Mouse (Mus musculus): ENCODE results near the gene 2010300C02Rik.

DNA sequence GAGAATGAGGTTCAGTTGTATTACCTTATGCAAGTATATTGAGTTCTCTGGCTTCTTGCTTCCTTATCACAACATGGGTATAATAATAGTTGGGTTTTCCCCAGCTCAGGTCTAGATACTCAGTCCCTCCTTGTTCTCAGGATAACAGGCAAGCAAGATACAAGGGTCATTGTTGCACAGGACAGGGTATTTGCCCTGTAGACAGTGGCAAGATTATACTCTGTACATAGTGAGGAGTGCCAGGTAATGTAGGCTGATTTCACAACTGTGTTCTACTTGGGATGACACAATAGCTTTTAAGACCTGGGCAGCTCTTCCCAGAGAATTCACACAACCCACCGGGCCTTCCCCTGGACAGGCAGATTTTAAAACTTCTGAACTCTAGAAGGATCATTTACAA lies 151.5 kb downstream of the 2010300C02Rik start:
- TF ChIP-seq CTCF (conservative IDR thresholded peaks at IDR 0.05; ENCODE audit: low read length) (no peak), POU5F1 (IDR thresholded peaks at IDR 0.05; ENCODE audit: borderline replicate concordance, low read length) (no peak)
